Mouse (Mus musculus) left cerebral cortex, adult 18-20 months (tissue): Measurements from ENCODE around the gene Sh3bp5. TPM values are rescaled to one million over a fixed set of nuclear protein-coding genes. Genes with fewer than 3 reads are reported as not detected.

ENCODE experiments used
- DNase-seq, 2 experiments: peaks; one replicate each; pipeline ENCODE4 v3.0.0; 2021 to 2022; ENCODE audit warnings: low spot score in 2 of 2, mixed read lengths in 1 of 2
- total RNA-seq, 2 experiments: library from RNA; stranded (reverse); gene quantifications; 2 replicates each; pipeline ENCODE4 v1.2.3; 2021

The Sh3bp5 gene
- total RNA-seq, 2 experiments from 2014 or later, result 61.4 to 68.3 TPM

DNA sequence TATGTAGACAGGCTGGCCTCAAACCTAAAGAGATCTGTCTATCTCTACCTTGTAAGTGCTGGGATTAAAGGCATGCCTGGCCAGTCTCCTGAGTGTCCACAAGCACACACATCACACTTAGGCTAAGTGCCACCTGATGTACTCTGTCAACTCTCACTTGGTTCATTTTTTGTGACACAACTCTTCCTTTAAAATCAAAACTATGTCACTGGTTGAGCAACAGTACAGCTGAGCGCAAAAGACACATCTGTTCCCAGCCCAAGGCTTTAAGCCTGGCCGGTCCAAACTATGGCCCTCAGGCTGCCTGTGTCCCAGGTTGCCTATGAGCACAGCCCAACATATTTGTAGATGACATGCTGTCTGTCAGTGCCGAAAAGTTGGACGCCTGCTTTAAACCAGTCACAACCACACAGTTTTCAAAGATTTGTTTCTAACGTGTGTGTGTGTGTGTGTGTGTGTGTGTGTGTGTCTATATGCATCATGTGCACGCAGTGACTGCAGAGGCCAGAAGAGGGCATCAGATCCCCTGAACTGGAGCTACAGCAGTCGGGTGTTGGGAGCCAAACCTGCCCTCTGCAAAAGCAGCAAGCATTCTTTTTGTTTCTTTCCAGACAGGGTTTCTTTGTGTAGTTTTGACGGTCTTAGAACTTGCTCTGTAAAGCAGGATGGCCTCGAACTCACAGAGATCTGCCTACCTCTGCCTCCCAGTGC, 40.9 kb downstream of the Sh3bp5 start:
- DNase-seq, result no peak

GRCm38 (mm10) chr14:31393936-31394630, 41.8 kb downstream of the Sh3bp5 start:
- DNase-seq, result no peak

GRCm38 (mm10) chr14:31393546-31393890, 42.4 kb downstream of the Sh3bp5 start:
- DNase-seq, result no peak

DNA sequence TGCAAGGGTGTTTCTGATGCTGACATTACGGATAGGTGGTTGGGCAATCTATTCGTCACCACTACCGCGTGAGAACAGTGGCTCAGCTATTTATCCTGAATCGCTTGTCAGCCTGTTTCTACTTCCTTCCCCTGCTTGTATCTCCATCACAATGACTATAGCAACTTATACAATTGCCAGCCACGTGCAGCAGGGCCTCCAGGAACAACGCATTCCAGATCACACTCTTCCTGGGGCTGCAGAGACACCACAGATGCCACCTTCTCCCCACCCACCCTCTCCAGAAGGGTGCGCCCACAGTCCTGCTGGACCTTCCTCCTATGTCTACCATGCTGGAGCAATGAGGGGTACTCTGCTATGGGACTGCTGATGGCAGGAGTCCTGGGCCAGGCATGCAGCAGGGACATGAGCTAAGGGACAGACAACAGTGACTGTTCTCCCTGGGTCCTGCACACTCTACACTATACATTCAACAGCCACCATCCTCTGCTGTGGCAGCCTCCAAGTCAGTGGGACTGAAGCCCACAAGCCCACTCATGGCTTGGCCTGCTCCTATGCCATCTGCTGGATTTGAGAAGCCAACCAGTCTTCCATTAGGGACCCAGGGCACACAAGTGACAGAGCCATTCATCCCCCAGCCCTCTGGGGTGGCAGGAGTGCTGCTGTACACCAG, 42.9 kb downstream of the Sh3bp5 start:
- peak; percentile 68 to 70 for DNase-seq

- no peak for DNase-seq
These were observed 43.6 kb downstream of the Sh3bp5 start for GRCm38 (mm10) chr14:31392300-31392699.

DNA sequence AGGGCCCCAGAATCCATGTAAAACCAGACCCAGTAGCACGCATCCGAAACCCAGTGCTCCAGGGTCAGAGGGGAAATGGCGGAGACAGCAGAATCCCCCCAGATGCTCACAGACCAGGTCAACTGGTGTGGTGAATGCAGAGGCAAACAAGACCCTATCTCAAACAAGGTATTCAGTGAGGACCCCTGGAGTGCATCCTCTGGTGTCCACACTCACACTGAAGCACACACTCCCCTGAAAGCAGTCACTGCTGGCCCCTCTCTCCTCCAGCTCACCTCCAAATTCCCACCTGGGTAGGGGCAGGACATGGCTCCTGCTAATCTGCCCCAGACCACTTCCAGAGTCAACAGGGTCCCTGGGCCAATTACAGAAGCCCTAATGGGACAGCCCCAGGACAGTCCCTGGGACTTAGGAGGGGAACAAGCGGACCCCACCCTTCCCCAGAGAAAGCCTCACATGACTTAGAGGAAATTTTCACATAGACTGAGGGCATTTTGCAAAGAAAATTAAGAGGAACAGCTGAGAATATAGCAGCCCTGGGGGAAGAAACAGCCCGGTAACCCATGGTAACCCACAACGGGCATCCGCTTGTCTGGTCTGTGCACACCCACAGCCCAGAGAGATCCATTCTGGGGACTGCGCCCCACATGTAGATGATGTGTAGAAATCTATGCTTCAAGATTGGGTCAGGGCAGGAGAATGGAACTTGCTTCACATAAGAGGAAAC, 46.3 kb downstream of the Sh3bp5 start:
- no peak for DNase-seq

GRCm38 (mm10) chr14:31388086-31388872, 47.6 kb downstream of the Sh3bp5 start:
- DNase-seq, result no peak

- DNase-seq, result no peak
These were observed 48.4 kb downstream of the Sh3bp5 start for GRCm38 (mm10) chr14:31387301-31387981.

DNA sequence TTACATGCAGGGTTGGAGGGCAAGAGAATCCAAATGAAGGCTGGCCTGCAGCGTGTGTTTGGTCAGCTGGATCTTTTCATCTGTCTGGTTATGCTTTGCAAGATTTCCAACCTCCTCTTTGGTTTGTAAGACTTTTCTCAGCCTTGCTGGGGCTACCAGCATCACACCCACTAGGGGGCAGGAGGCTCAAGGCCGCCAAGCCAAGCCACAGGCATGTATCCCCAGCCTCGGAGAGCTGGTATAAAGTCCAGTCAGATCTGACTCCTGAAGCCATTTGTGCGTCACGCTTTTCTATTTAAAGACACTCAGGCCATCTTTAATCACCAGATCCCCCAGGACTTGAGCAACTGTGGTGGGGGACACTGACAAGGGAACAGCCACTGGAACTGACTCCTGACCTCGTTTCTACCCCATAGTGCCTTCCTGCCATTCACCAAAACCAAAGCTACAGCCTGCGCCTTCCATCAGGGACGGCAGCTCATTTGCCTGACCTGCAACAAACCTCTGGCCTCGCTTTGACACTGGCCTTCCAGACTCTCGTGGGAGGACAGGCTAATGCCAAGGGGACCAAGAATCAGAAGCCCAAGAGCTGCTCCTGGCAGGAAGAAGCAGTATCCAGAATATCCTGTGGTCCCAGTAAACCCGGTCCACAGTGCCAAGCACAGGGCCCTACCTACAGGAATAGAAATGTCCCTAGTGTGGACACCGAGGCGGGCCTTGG, 49.7 kb downstream of the Sh3bp5 start:
- DNase-seq, result peak; percentile 69 to 70

DNA sequence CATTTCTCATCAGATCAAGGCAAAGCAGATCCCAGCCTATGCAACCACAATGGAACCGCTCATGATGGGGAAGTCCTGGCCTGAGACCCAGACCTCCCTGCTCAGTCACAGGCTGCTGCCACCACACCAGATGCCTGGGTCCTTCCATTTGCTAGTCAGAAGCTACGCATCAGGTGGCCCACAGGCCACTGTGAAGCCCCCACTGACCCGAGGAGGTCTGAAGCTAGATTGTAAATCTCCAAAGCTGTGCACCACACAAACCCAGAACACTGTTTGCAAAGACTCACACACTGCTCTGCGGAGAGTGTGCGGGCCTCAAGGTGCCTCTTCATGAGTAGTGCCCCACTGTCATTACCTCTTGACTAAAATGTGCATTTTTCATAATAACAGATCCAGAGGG, 50.5 kb downstream of the Sh3bp5 start:
- DNase-seq, result no peak

DNA sequence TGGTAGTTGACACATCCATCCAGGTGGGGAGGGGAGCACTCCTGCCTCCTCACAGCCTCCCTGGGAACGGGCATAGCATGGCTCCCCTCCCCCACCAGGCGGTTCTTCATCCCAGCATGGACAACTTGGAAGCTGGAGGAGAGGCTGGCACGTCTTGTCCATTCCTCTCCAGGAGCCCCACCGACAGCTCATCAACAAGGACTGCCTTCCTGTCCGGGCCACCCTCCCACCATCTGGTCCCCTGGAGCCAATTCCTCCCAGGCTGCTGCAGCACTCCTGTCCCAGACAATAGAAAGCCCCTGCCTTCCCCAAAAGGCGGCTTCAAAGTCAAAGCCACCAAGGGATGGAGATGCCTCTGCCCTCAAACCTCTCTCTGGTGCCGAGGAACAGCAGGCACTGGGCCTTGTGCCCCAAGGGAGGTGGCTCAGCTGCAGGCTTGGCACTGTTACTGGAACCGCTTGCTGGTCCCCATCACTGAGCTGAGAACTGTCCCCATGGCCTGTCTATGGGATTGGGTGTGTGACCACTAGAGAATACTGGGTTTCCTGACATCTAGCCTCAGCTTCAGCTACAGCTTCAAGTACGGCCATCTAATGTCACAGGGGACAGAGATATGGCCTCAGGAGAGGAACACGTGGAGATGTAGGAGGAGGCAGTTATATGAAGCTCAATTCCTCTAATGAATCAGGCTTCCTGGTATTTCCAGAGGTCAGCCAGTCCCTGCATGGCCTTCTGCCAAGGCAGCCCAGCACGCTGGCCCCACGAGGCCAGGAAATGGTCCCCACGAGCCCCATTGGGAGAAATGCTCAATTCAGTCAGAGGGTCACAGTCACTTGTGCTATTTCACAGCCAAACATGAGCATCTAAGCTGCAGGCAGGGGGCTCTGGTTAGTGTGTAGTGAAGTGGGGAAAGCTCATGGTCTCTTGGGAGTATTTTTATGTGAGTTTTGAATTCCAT, 51.2 kb downstream of the Sh3bp5 start:
- DNase-seq, result no peak

- DNase-seq, result peak; percentile 66 to 82
These were observed 52.3 kb downstream of the Sh3bp5 start for GRCm38 (mm10) chr14:31383470-31384050.

DNA sequence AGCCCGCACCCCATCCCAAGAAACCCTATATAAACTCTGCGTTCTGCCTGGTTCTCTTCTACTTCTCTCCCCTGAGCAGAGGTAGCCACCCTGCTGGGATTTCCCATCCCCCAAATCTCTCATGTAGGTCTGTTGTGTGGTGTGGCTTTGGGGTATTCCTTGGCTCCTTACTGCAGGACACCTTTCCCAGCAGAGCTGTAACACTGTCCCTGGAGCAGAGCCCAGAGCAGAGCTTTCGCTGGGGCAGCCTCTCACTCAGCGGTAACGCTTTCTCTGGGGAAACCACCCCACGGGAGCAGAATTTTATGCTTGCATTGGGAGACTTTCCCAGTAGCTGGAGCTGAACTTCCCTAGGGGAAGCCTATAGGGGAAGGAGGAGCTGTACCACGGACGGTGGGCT, 53.6 kb downstream of the Sh3bp5 start:
- DNase-seq, result no peak

GRCm38 (mm10) chr14:31376331-31376730, 59.5 kb downstream of the Sh3bp5 start:
- no peak for DNase-seq

GRCm38 (mm10) chr14:31374390-31374789, 61.5 kb downstream of the Sh3bp5 start:
- no peak for DNase-seq

DNA sequence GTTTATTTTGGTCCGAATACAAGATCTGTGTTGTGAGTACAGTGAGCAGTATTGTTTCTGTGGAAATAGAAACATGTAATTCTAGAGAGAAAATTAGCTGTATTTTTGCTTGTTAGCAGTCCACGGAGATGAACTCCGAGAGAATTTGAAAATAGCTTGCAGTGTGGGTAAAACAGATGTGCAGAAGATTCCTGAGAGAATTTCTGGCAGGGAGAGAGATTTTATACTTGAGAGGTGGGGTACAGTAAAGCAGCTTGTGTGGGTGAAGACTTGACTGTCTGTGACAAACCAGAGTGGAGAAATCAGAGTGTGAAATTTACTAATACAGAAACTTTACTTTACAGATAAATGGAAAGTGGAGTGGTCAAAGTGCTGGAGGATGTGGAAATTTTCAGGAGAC, 66.5 kb downstream of the Sh3bp5 start:
- DNase-seq, result no peak

- no peak for DNase-seq
These were observed 67.9 kb downstream of the Sh3bp5 start for GRCm38 (mm10) chr14:31367951-31368350.

- DNase-seq, result peak; percentile 73 to 86
These were observed 70.5 kb downstream of the Sh3bp5 start for GRCm38 (mm10) chr14:31365350-31365749.
